Mouse (Mus musculus) adrenal gland, adult 8-10 months (tissue): Measurements from ENCODE around the gene Atp6v0a1. TPM values are rescaled to one million over a fixed set of nuclear protein-coding genes. Genes with fewer than 3 reads are reported as not detected.

ENCODE experiments used
- DNase-seq: peaks from one replicate; pipeline ENCODE4 v3.0.0; 2022
- microRNA-seq, 2 experiments: library from miRNA; unstranded; fragments of <30 nt; microRNA quantifications; one replicate each; pipeline ENCODE4 v1.2.0; 2022
- total RNA-seq, 4 experiments: library from RNA; stranded (reverse); gene quantifications; 2 replicates each; pipeline ENCODE4 v1.2.4; 2022

Atp6v0a1 gene
- total RNA-seq, 4 experiments from 2014 or later = 155 to 222 (median 186) TPM

DNA sequence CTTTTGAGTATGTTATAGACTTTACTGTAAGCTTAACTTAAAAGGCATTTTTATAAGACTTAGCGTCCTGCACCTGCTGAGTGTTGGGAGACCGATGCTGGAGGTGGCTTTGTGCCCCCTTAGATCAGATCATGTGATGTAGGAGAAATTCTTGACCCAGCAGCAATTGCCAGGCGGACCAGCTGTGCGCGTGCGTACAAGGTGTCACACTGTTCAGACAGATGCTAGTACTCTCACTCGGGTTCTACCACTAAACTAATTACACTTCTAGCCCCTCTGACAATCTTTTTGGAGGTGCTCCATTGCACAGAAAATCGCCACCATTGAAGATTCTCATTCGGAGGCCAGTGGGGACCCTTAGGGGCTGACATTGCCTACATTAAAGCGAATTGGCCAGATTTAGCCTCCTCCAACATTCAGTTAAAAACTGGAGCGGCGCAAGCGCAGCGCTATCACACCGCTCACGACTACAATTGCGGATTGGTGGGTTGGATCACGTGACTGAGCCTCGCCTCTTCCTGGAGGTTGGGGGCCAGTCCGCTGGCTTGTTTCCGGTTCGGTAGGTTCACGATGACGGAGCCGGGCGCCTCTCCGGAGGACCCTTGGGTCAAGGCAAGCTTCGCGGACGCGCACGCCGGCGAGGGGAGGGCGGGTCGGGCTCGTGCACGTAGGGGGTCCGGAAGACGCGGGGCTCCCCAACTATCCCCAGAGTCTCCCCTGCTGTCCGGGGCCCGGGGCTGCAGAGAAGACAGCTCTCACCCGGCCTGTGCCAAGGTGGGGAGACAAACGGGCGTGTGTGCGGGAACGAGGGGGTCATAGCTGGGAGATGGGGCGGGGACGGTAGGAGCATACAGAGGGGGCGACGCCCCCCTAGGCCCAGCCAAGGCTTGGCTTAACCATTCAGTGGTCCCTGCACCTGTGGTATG, 77.8 kb downstream of the Atp6v0a1 start, which contains the start of gene Mlx:
Mlx (plus strand) TSS at position 522 of the 926 bp plus-strand sequence.
- peak; percentile 91 for DNase-seq

DNA sequence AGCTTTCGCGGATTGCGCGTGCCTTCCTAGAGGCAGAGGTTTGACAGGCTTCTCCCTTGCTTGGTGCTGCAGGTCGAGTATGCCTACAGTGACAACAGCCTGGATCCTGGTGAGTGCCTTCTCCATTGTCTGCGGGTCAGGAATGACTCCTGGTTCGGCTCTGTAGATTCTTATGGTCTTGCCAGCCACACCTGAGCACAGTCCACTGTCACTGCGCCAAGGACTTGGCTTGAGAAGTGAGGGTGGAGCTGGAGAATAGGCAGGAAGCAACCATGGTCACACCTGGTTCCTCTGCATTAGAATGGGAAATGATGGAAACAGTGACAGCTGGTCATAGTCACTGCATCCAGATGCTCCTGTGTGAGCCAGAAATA, 78.4 kb downstream of the Atp6v0a1 start:
- no peak for DNase-seq

DNA sequence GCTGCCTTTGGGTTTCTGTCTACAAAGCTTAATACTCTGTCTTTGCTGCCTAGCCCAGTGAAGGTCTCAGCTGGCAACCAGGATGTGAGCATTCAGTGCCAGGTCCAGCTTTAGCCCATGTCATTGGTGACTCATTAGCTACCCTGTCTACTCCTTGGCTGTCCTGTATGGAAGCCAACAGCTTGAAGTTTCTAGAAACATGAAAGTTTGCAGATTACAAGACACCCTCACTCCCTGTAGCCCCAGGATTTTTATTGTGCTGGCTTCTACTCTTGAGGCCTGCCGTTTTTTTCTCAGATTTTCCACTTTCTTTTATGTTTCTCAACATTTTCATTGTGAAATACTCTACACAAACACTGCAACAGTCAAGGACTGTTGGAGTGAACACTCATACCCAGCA, 80.7 kb downstream of the Atp6v0a1 start:
- DNase-seq = no peak

DNA sequence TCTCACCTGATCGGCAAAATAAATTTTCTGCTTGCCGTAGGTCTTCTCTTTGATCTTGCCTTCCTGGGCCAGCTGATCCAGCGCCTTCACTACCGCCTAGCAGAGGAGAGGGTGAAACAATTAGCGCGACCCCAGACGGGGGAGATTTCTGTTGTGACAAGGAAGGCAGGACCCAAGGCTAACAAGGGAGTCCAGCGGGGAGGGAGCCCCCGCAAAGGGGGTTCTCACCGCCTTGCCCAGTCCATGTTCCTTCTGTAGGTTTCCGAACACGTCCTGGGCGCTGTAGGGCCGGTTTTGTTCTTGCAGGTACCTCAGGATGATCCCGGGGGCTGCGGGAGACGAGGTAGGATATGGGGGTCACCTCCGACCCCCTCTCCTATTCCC, 85.7 kb downstream of the Atp6v0a1 start:
- no peak for DNase-seq

DNA sequence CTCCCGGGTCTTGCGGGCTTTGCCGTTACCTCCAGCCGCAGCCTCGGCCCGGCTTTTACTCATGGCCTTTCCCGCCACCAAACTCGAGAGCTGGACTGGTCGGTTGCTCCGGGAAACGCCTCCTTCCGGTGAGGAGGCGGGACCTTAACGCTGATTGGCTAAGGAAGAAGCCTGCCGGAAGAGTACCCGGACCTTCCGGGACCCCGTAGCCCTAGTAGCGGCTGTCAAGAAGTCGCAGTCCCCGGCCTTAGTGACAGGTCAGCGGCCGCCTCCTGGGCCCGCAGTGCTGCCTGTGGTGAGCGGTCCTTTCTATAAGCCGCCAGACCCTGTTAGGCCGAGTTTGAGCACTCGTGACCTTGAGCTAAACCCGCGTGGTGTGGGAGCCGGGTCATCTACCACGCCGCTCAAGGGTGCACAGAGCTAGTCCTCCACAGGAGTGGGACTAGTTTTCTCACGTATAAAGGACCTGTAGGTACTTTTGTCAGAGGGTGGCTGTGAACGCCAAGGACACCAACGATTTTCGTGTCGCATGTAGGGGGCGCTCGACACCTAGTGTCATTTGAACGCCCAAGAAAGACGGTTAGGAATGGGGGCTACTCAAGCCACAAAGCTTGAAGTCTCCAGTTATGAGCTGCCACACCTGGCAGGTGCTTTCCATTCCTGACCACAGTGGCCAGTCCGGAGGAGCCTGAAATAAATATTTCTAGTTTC, 86.2 kb downstream of the Atp6v0a1 start, which contains the start of gene Psmc3ip:
Psmc3ip (minus strand) TSS at position 123 of the 711 bp plus-strand sequence.
- peak; percentile 95 for DNase-seq

DNA sequence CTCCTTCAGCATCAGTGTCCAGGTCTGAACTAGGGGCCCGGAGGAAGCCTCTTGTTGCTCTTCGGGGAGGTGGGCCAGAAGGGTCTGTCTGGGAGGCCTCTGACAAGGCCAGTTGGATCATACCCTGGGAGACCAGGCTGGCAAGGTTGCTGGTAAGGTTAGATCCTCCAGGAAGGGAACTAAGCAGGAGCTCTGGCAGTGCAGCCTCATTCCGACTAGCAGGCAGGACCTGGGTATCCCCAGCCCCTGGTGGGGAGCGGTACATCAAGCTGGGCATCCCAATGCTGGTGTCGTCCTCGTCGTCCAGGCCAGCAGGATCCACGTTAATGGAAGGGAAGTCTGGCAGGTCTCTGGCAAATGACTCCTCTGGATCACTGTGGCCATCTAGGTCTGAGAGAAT, 89.0 kb downstream of the Atp6v0a1 start:
- no peak for DNase-seq

DNA sequence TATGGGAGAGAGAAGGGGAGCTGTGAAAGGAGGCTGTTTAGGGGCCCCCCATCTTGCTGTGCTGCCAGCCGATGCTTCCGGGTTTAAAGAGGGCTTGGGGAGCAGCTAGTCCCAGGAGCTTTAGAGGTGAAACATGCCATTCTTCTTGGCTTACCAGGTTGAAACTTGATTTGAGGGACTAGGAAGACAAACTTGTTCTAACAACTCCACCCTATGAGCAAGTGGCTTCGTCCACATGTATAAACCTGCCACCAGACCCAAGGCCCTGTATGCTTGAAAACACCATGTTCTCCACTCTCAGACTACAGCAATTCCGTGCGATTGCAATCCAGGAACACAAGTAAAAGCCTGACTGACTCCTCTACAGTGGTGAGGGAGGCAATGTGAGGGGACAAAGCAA, 93.8 kb downstream of the Atp6v0a1 start:
- DNase-seq = no peak

DNA sequence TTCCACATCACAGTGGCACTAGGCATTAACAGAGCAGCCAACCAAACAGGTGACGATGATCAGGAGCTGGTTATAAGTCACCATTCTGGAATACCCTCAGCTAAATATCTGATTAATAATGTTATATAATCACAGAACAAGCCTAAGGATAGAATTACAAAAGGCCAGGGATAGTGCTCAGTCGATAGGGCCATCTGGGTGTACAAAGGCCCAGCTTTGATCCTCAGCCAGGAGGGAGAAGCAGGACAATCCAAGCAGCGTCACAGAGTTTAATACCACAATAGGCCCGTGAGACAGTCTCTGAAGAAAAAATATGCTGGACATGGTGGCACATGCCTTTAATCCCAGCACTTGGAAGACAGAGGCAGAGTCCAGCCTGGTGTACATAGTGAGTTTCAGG, 100.1 kb downstream of the Atp6v0a1 start:
- DNase-seq = no peak

DNA sequence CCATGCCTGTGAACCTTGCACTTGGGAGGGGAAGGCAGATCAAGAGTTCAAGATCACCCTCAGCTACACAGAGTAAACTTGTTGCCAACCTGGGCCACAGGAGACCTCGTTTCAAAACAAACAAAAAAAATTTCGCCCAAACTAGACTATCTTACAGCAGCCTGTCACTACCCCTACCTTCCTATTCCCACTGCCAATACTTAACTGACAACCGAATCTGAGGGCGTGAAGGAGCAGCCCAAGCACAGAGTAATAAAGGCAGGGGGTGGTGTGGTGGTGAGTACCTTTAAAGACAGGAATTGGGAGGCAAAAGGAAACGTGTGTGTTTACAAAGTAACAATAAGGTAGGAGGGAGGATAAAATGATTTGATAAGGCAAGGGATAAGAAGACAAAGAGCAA, 101.5 kb downstream of the Atp6v0a1 start:
- no peak for DNase-seq

DNA sequence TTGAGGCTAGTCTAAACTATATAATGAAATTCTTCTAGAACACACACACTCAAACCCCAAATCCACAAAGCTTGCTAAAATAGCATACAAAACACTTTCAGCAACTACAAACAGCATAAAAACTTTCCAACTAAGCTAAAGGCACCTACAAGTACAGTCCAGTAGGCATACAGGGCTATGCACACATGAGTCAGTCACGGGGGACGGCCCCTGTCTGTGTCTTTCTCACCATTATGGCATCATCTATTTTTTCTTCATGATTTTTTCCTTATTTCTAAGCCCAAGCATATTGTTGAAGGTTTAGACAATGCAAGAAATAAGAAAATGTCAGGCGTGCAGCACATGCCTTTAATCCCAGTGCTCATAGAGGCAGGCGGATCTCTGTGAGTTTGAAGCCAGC, 101.9 kb downstream of the Atp6v0a1 start:
- no peak for DNase-seq

DNA sequence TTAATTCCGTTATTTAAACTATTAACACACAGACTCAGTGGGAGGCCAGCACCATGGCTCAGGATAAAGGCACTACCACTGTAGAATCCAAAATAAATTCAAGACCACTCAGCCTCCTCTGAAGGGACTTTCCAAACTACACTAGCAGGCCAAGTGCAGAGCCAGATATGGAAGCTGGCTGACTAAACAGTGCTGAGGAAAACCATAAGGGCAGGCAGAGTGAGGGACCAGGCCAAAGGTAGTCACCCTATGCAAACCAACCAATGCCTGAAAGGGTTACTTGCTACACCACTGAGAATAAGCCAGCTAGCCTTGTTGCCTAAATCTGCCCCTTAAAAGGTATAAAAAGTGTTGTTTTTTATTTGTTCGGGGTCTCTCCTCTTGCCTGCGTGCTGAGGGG, 102.9 kb downstream of the Atp6v0a1 start:
- no peak for DNase-seq

Small RNAs within 50 kb of the gene (microRNA-seq; reads per million reads assigned to microRNA genes)
- gene Mir6928 = 0.35 to 0.50 reads per million in 2 experiments

Other genes starting within 250 kb of the Atp6v0a1 start
- under 1 TPM; 0.15 to 0.31 (median 0.23) TPM for gene Kcnh4, start 249.5 kb upstream of the Atp6v0a1 start, total RNA-seq
- not detected for gene Hcrt, start 246.5 kb upstream of the Atp6v0a1 start, total RNA-seq
- 10 to 100 TPM; 23.1 to 26.4 (median 24.7) TPM for gene Ghdc, start 238.5 kb upstream of the Atp6v0a1 start, total RNA-seq
- gene Stat5b, start 158.7 kb upstream of the Atp6v0a1 start, total RNA-seq = 10 to 100 TPM; 64.5 to 92.1 (median 73.7) TPM
- gene Stat5a, start 150.1 kb upstream of the Atp6v0a1 start, total RNA-seq = 10 to 100 TPM; 30.6 to 60.4 (median 41.2) TPM
- gene Stat3, start 69.9 kb upstream of the Atp6v0a1 start, total RNA-seq = 100 to 1,000 TPM in 1 of 4 experiments, 10 to 100 TPM in 3; 84.0 to 116 (median 95.7) TPM
- 100 to 1,000 TPM; 321 to 363 (median 344) TPM for gene Cavin1, start 38.6 kb upstream of the Atp6v0a1 start, total RNA-seq
- 10 to 100 TPM; 45.3 to 51.8 (median 49.6) TPM for gene Naglu, start 60.6 kb downstream of the Atp6v0a1 start, total RNA-seq
- gene Hsd17b1, start 69.0 kb downstream of the Atp6v0a1 start, total RNA-seq = 1 to 10 TPM; 1.7 to 2.4 (median 2.0) TPM
- gene Coasy, start 73.1 kb downstream of the Atp6v0a1 start, total RNA-seq = 100 to 1,000 TPM in 2 of 4 experiments, 10 to 100 TPM in 2; 70.8 to 104 (median 89.9) TPM
- gene Mlx, start 77.8 kb downstream of the Atp6v0a1 start, total RNA-seq = 10 to 100 TPM; 38.1 to 69.0 (median 47.6) TPM
- gene Psmc3ip, start 86.0 kb downstream of the Atp6v0a1 start, total RNA-seq = 1 to 10 TPM; 3.6 to 5.9 (median 4.2) TPM
- 10 to 100 TPM; 48.0 to 56.4 (median 50.8) TPM for gene Retreg3, start 110.4 kb downstream of the Atp6v0a1 start, total RNA-seq
- gene Tubg1, start 110.5 kb downstream of the Atp6v0a1 start, total RNA-seq = 10 to 100 TPM; 34.2 to 43.3 (median 36.8) TPM
- gene Tubg2, start 146.5 kb downstream of the Atp6v0a1 start, total RNA-seq = 10 to 100 TPM in 2 of 4 experiments, 1 to 10 TPM in 2; 6.1 to 11.1 (median 9.9) TPM
- 1 to 10 TPM; 5.7 to 7.4 (median 6.4) TPM for gene Cntnap1, start 161.1 kb downstream of the Atp6v0a1 start, total RNA-seq
- 10 to 100 TPM; 26.9 to 44.3 (median 30.4) TPM for gene Plekhh3, start 161.9 kb downstream of the Atp6v0a1 start, total RNA-seq
- under 1 TPM; 0.15 to 0.70 (median 0.36) TPM for gene Ccr10, start 166.0 kb downstream of the Atp6v0a1 start, total RNA-seq
- gene Ezh1, start 217.0 kb downstream of the Atp6v0a1 start, total RNA-seq = 10 to 100 TPM; 39.9 to 59.3 (median 47.7) TPM
- 10 to 100 TPM; 26.3 to 56.5 (median 40.7) TPM for gene Ramp2, start 236.6 kb downstream of the Atp6v0a1 start, total RNA-seq
- gene Vps25, start 244.3 kb downstream of the Atp6v0a1 start, total RNA-seq = 100 to 1,000 TPM; 109 to 120 (median 113) TPM